Mouse (Mus musculus): ENCODE data around the gene Ifi211. TPM values are rescaled to one million over a fixed set of nuclear protein-coding genes. Genes with fewer than 3 reads are reported as not detected.

Gene Ifi211
- 10 to 100 TPM; 16.9 to 21.0 TPM for total RNA-seq (2023)

DNA sequence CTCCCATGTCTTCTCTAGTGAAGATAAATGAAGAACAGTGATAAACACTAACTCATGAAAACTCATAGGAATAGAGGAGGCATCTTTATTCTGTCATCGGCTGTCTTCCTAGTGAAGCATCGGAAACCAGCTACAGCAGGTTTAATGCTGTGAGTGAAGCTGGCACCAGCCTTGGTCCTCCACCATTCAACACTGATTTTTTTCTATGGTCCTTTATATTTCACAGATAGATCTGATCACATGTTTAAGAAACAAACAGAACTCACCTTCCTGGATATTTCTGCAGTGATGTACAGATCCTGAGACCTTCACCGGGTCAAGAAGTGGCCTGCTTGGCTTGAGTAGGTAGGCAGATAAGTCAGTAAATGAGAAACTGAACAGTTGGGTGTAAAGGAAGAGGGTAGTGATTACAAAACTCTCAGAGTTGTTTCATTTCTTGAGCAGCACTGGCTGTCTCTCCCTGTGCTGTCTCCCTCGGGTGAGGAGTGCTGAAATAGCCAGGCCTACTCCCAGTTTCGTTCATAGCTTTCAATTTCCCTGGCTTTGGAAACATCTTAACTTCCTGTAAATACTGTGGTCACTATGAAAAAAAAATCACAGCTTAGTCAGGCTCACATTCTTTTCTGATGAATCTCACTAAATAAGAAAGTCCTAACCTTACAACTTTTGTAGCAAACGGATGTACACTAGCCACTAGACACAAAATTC, at the start of gene Ifi211:
Gene Ifi211, minus strand, starts transcription at position 499 of the 708 bp plus-strand sequence.

GRCm38 (mm10) chr1:173941924-173942779, 29.3 kb upstream of the Ifi211 start, which contains the start of the genes Mndal and Ifi203:
Gene Mndal (minus strand): TSS chr1:173942491.
Gene Ifi203 (minus strand): TSS chr1:173942672.

Other genes starting within 250 kb of the Ifi211 start
- under 1 TPM; 0.40 to 0.42 TPM for gene Ifi208, start 239.4 kb downstream of the Ifi211 start, total RNA-seq (2023)
- gene Ifi207, start 171.3 kb downstream of the Ifi211 start, total RNA-seq (2023): 10 to 100 TPM; 17.3 to 21.6 TPM
- gene Ifi204, start 146.1 kb downstream of the Ifi211 start, total RNA-seq (2023): 10 to 100 TPM; 30.6 to 34.3 TPM
- gene Mndal, start 29.4 kb upstream of the Ifi211 start, total RNA-seq (2023): 10 to 100 TPM; 46.7 to 63.9 TPM
- 10 to 100 TPM; 27.7 to 44.0 TPM for gene Ifi203, start 29.6 kb upstream of the Ifi211 start, total RNA-seq (2023)
- gene Ifi202b, start 69.7 kb upstream of the Ifi211 start, total RNA-seq (2023): not detected
- 1 to 10 TPM; 5.3 to 5.8 TPM for gene Ifi205, start 118.8 kb upstream of the Ifi211 start, total RNA-seq (2023)
- not detected for gene Olfr433, start 127.7 kb upstream of the Ifi211 start, total RNA-seq (2023)
- gene Olfr432, start 136.2 kb upstream of the Ifi211 start, total RNA-seq (2023): not detected
- not detected for gene Olfr430, start 153.6 kb upstream of the Ifi211 start, total RNA-seq (2023)
- gene Olfr429, start 171.3 kb upstream of the Ifi211 start, total RNA-seq (2023): not detected
- not detected for gene Olfr427, start 183.8 kb upstream of the Ifi211 start, total RNA-seq (2023)
- not detected for gene Olfr231, start 208.1 kb upstream of the Ifi211 start, total RNA-seq (2023)
- not detected for gene Olfr424, start 218.5 kb upstream of the Ifi211 start, total RNA-seq (2023)
- gene Olfr420, start 242.6 kb upstream of the Ifi211 start, total RNA-seq (2023): not detected

Measured in neutrophil, adult 59 days (primary cell).